Mouse (Mus musculus) WW6 (cell line): Measurements from ENCODE around the gene Eps8l2.

Experiments used
- DNase-seq: peaks from one replicate; pipeline ENCODE4 v3.0.0-alpha.2; 2013; ENCODE audit warnings: low read depth, low spot score

Eps8l2 gene

GRCm38 (mm10) chr7:141338576-141339131 lies at the start of gene Eps8l2:
Gene Eps8l2 (plus strand): TSS chr7:141338880.
- DNase-seq, result no peak

GRCm38 (mm10) chr7:141291921-141292582 lies 46.6 kb upstream of the Eps8l2 start, which contains the start of gene Drd4:
Gene Drd4 (plus strand): TSS chr7:141292006.
- no peak for DNase-seq

- DNase-seq, result no peak
Measured at GRCm38 (mm10) chr7:141292583-141293388, 45.9 kb upstream of the Eps8l2 start.

GRCm38 (mm10) chr7:141293852-141294471 lies 44.7 kb upstream of the Eps8l2 start:
- DNase-seq, result no peak

GRCm38 (mm10) chr7:141294479-141294878 lies 44.2 kb upstream of the Eps8l2 start:
- DNase-seq, result no peak

GRCm38 (mm10) chr7:141297926-141298650 lies 40.6 kb upstream of the Eps8l2 start:
- DNase-seq, result no peak

- DNase-seq, result no peak
Measured at GRCm38 (mm10) chr7:141299175-141299574, 39.5 kb upstream of the Eps8l2 start.

GRCm38 (mm10) chr7:141301386-141301785 lies 37.3 kb upstream of the Eps8l2 start:
- no peak for DNase-seq

- DNase-seq, result no peak
Measured at GRCm38 (mm10) chr7:141302702-141303268, 35.9 kb upstream of the Eps8l2 start.

- DNase-seq, result no peak
Measured at GRCm38 (mm10) chr7:141304537-141304936, 34.1 kb upstream of the Eps8l2 start.

- no peak for DNase-seq
Measured at GRCm38 (mm10) chr7:141314416-141314815, 24.3 kb upstream of the Eps8l2 start.

- no peak for DNase-seq
Measured at GRCm38 (mm10) chr7:141315076-141315475, 23.6 kb upstream of the Eps8l2 start.

GRCm38 (mm10) chr7:141315974-141316373 lies 22.7 kb upstream of the Eps8l2 start:
- no peak for DNase-seq

- no peak for DNase-seq
Measured at GRCm38 (mm10) chr7:141317619-141318132, 21.0 kb upstream of the Eps8l2 start.

GRCm38 (mm10) chr7:141319446-141319845 lies 19.2 kb upstream of the Eps8l2 start:
- no peak for DNase-seq

- no peak for DNase-seq
Measured at GRCm38 (mm10) chr7:141324686-141325085, 14.0 kb upstream of the Eps8l2 start.

GRCm38 (mm10) chr7:141326546-141327446 lies 11.9 kb upstream of the Eps8l2 start:
- no peak for DNase-seq

GRCm38 (mm10) chr7:141327469-141328372 lies 11.0 kb upstream of the Eps8l2 start, which contains the start of the genes Deaf1 and Tmem80:
Gene Deaf1 (minus strand): TSS chr7:141327690.
Gene Tmem80 (plus strand): TSS chr7:141327739.
- no peak for DNase-seq
